In genomic region chr13:95470970-95471369, GRCm38 (mm10) we compare ENCODE assay signal across 11 mouse cellular contexts. TPM values are rescaled to one million over a fixed set of nuclear protein-coding genes. Genes with fewer than 3 reads are reported as not detected.
DNase-seq lines count a peak whose midpoint lies in the region; ATAC-seq and TF ChIP-seq lines count a peak whose summit lies in the region.
"Had no signal": no experiment of that assay in that cellular context is flagged by ENCODE, and none has a peak within 500 bp of the region (broad histone marks: within the 10 kb centered on the region; RNA-seq: fewer than 3 reads in every experiment).

No protein-coding gene starts in this region.

- no peak overlapping the region for H3K9ac ChIP-seq in embryonic facial prominence, embryonic 11.5 days (replicated peaks; ENCODE audit: low read length)
- H3K9ac ChIP-seq in liver, embryonic 14.5 days (replicated peaks): no peak overlapping the region
- H3K9ac ChIP-seq in liver, embryonic 12.5 days: no peak overlapping the region
- H3K9ac ChIP-seq in ES-E14 (ENCODE audit: insufficient read depth, low read depth, low read length, poor library complexity, severe bottlenecking): no peak overlapping the region
- H3K9ac ChIP-seq: neural tube, embryonic 13.5 days had no signal

- TF ChIP-seq EP300 in liver, embryonic 14.5 days (IDR thresholded peaks at IDR 0.05; ENCODE audit: low read depth): no peak

- in situ Hi-C loops in ES-E14 (cut with MboI; ENCODE audit: low sequenced_read_pairs in 2 of 2, unreplicated experiment in 2 of 2): no loop called here

- DNase-seq in embryonic facial prominence, embryonic 11.5 days (ENCODE audit: low spot score): peak; percentile 13
- no peak for DNase-seq in embryonic facial prominence, embryonic 10.5 days (ENCODE audit: low spot score)
- DNase-seq in liver, embryonic 14.5 days (ENCODE audit: low read depth in 3 of 3, low spot score in 3 of 3): no peak
- DNase-seq in ES-E14 (ENCODE audit: low read depth, low spot score): peak; percentile 29
- DNase-seq in cerebellum, adult 11 months: no peak
- DNase-seq in left cerebral cortex, adult 8-10 months (ENCODE audit: low spot score in 2 of 2): no peak
- DNase-seq: adrenal gland, adult 8-10 months had no signal

- H3K9me3 ChIP-seq in embryonic facial prominence, embryonic 11.5 days (replicated peaks; ENCODE audit: control insufficient read depth, low read length): no peaks in the 10 kb centered on the region
- no peaks in the 10 kb centered on the region for H3K9me3 ChIP-seq in embryonic facial prominence, embryonic 10.5 days
- no peaks in the 10 kb centered on the region for H3K9me3 ChIP-seq in liver, embryonic 14.5 days (ENCODE audit: control insufficient read depth, low read length)
- H3K9me3 ChIP-seq in liver, embryonic 12.5 days (replicated peaks): 0 out of 2 replicates have a peak, but pooled peaks cover 5% of the 10 kb centered on the region
- no peaks in the 10 kb centered on the region for H3K9me3 ChIP-seq in ES-E14 (ENCODE audit: control insufficient read depth, insufficient read depth, low read depth, low read length)
- H3K9me3 ChIP-seq: limb, embryonic 10.5 days; neural tube, embryonic 13.5 days had no signal

- TF ChIP-seq CTCF in liver, embryonic 14.5 days (IDR thresholded peaks at IDR 0.05; ENCODE audit: low read depth): peak; percentile 67

- WGBS in embryonic facial prominence, embryonic 11.5 days: 83% methylated on average over 2 of the region's 2 CpGs
- WGBS in embryonic facial prominence, embryonic 10.5 days: 61% methylated on average over 2 of the region's 2 CpGs
- WGBS in liver, embryonic 14.5 days (ENCODE audit: insufficient replicate concordance): 50% methylated on average over 2 of the region's 2 CpGs
- 55% methylated on average over 2 of the region's 2 CpGs for WGBS in liver, embryonic 12.5 days (ENCODE audit: insufficient replicate concordance)

- no peak overlapping the region for H3K4me2 ChIP-seq in embryonic facial prominence, embryonic 11.5 days (ENCODE audit: low read depth, low read length)
- H3K4me2 ChIP-seq in liver, embryonic 14.5 days (ENCODE audit: low read depth): no peak overlapping the region
- H3K4me2 ChIP-seq in liver, embryonic 12.5 days: no peak overlapping the region
- H3K4me2 ChIP-seq: neural tube, embryonic 13.5 days had no signal

- no peak overlapping the region for H3K27ac ChIP-seq in embryonic facial prominence, embryonic 11.5 days (replicated peaks; ENCODE audit: low read depth, low read length)
- no peak overlapping the region for H3K27ac ChIP-seq in embryonic facial prominence, embryonic 10.5 days (replicated peaks)
- H3K27ac ChIP-seq in liver, embryonic 14.5 days: no peak overlapping the region
- no peak overlapping the region for H3K27ac ChIP-seq in liver, embryonic 12.5 days
- no peak overlapping the region for H3K27ac ChIP-seq in ES-E14 (ENCODE audit: insufficient read depth, low read depth, low read length, poor library complexity, severe bottlenecking)
- H3K27ac ChIP-seq: limb, embryonic 10.5 days; neural tube, embryonic 13.5 days had no signal

- no peaks in the 10 kb centered on the region for H3K4me1 ChIP-seq in embryonic facial prominence, embryonic 11.5 days (ENCODE audit: control insufficient read depth, insufficient read depth, low read length)
- no peaks in the 10 kb centered on the region for H3K4me1 ChIP-seq in embryonic facial prominence, embryonic 10.5 days
- H3K4me1 ChIP-seq in liver, embryonic 14.5 days (replicated peaks; ENCODE audit: control insufficient read depth in 2 of 2, insufficient read depth in 2 of 2, low read length in 1 of 2): peaks cover 7 to 21% of the 10 kb centered on the region in 2 experiments
- peaks cover 24% of the 10 kb centered on the region for H3K4me1 ChIP-seq in liver, embryonic 12.5 days
- no peaks in the 10 kb centered on the region for H3K4me1 ChIP-seq in ES-E14 (ENCODE audit: control insufficient read depth in 2 of 2, insufficient read depth in 2 of 2, low read length in 2 of 2, poor library complexity in 1 of 2)
- H3K4me1 ChIP-seq: limb, embryonic 10.5 days; neural tube, embryonic 13.5 days had no signal

- no peak for ATAC-seq in embryonic facial prominence, embryonic 11.5 days (replicated peaks; ENCODE audit: insufficient number of reproducible peaks, low FRiP score, low TSS enrichment, low read depth)
- ATAC-seq in liver, embryonic 14.5 days (ENCODE audit: insufficient read depth): no peak
- ATAC-seq in liver, embryonic 12.5 days: no peak
- ATAC-seq in megakaryocyte, adult 5-6 weeks (ENCODE audit: poor library complexity, severe bottlenecking): peak; percentile 64; the same call in 1 of the 2 replicates

- no peaks in the 10 kb centered on the region for H3K27me3 ChIP-seq in embryonic facial prominence, embryonic 11.5 days (ENCODE audit: control insufficient read depth, insufficient read depth, low read length)
- no peaks in the 10 kb centered on the region for H3K27me3 ChIP-seq in embryonic facial prominence, embryonic 10.5 days (replicated peaks; ENCODE audit: low read depth, poor library complexity, severe bottlenecking)
- H3K27me3 ChIP-seq in liver, embryonic 14.5 days (ENCODE audit: control insufficient read depth, insufficient read depth, low read length): no peaks in the 10 kb centered on the region
- peaks cover 19% of the 10 kb centered on the region for H3K27me3 ChIP-seq in liver, embryonic 12.5 days (replicated peaks)
- H3K27me3 ChIP-seq: neural tube, embryonic 13.5 days had no signal

- no peak overlapping the region for H3K4me3 ChIP-seq in embryonic facial prominence, embryonic 11.5 days (ENCODE audit: low read depth, low read length)
- H3K4me3 ChIP-seq in embryonic facial prominence, embryonic 10.5 days: no peak overlapping the region
- H3K4me3 ChIP-seq in liver, embryonic 14.5 days (ENCODE audit: insufficient read depth in 1 of 2, low read depth in 2 of 2, low read length in 2 of 2): no peak overlapping the region
- no peak overlapping the region for H3K4me3 ChIP-seq in liver, embryonic 12.5 days
- no peak overlapping the region for H3K4me3 ChIP-seq in ES-E14 (ENCODE audit: insufficient read depth in 1 of 2, low read depth in 1 of 2, low read length in 2 of 2, poor library complexity in 1 of 2, severe bottlenecking in 1 of 2)
- H3K4me3 ChIP-seq: limb, embryonic 10.5 days; neural tube, embryonic 13.5 days had no signal

- no peaks in the 10 kb centered on the region for H3K36me3 ChIP-seq in embryonic facial prominence, embryonic 11.5 days (replicated peaks; ENCODE audit: control insufficient read depth, insufficient read depth, low read depth, low read length)
- no peaks in the 10 kb centered on the region for H3K36me3 ChIP-seq in embryonic facial prominence, embryonic 10.5 days (replicated peaks)
- no peaks in the 10 kb centered on the region for H3K36me3 ChIP-seq in liver, embryonic 14.5 days (replicated peaks; ENCODE audit: control insufficient read depth, insufficient read depth, low read depth)
- H3K36me3 ChIP-seq in liver, embryonic 12.5 days: no peaks in the 10 kb centered on the region
- no peaks in the 10 kb centered on the region for H3K36me3 ChIP-seq in ES-E14 (ENCODE audit: control insufficient read depth, insufficient read depth, low read length, poor library complexity, severe bottlenecking)
- H3K36me3 ChIP-seq: limb, embryonic 10.5 days; neural tube, embryonic 13.5 days had no signal

TF ChIP-seq in ES-E14, 5 proteins besides CTCF, POLR2A, EP300 and RAD21:
- TF ChIP-seq MAFK (IDR thresholded peaks at IDR 0.05; ENCODE audit: insufficient read depth, low read depth, low read length) (no peak), HCFC1 (IDR thresholded peaks at IDR 0.05; ENCODE audit: borderline replicate concordance, insufficient read depth, low read length) (no peak), ZC3H11A (IDR thresholded peaks at IDR 0.05; ENCODE audit: borderline replicate concordance, low read depth, low read length) (no peak), CHD2 (IDR thresholded peaks at IDR 0.05; ENCODE audit: low read depth, low read length) (no peak), ZNF384 (IDR thresholded peaks at IDR 0.05; ENCODE audit: low read depth, low read length) (no peak)

RNA-seq across cellular contexts. Expression of gene S100z, which starts 7.6 kb away (rescaled TPM):
- polyA plus RNA-seq in embryonic facial prominence, embryonic 11.5 days (2014; fragmentation: Nextera tagmentation; extraction: Ambion mirVana): 1.9 and 2.1 TPM in 2 replicates
- 0.60 TPM in 1 of 2 replicates, not detected in the other for polyA plus RNA-seq in embryonic facial prominence, embryonic 10.5 days (2016; fragmentation: Nextera tagmentation; extraction: Ambion mirVana)
- not detected in 2 replicates for polyA plus RNA-seq in liver, embryonic 14.5 days (2012; rRNA removed)
- polyA plus RNA-seq in liver, embryonic 14.5 days (2014; fragmentation: Nextera tagmentation; extraction: Ambion mirVana): not detected in 2 replicates
- not detected in 2 replicates for polyA plus RNA-seq in liver, embryonic 12.5 days (2016; fragmentation: Nextera tagmentation; extraction: Ambion mirVana)
- total RNA-seq in ES-E14 (2012; rRNA removed): not detected in 2 replicates
- total RNA-seq in megakaryocyte, adult 5-6 weeks (2015): not detected in 2 replicates
- total RNA-seq in megakaryocyte, adult 5-6 weeks (2017): not detected in 2 replicates
- total RNA-seq in left cerebral cortex, adult 8-10 months (2022): not detected
- total RNA-seq: adrenal gland, adult 8-10 months had no signal
- polyA plus RNA-seq: limb, embryonic 10.5 days; neural tube, embryonic 13.5 days had no signal

RNA-seq across cellular contexts. Expression of gene Crhbp, which starts 26.2 kb away (rescaled TPM):
- 2.0 and 5.3 TPM in 2 replicates for polyA plus RNA-seq in embryonic facial prominence, embryonic 11.5 days (2014; fragmentation: Nextera tagmentation; extraction: Ambion mirVana)
- polyA plus RNA-seq in embryonic facial prominence, embryonic 10.5 days (2016; fragmentation: Nextera tagmentation; extraction: Ambion mirVana): 0.80 and 1.4 TPM in 2 replicates
- 0.04 and 0.05 TPM in 2 replicates for polyA plus RNA-seq in liver, embryonic 14.5 days (2012; rRNA removed)
- polyA plus RNA-seq in liver, embryonic 14.5 days (2014; fragmentation: Nextera tagmentation; extraction: Ambion mirVana): not detected in 2 replicates
- polyA plus RNA-seq in liver, embryonic 12.5 days (2016; fragmentation: Nextera tagmentation; extraction: Ambion mirVana): not detected in 2 replicates
- 0.49 and 0.53 TPM in 2 replicates for total RNA-seq in ES-E14 (2012; rRNA removed)
- not detected in 2 replicates for total RNA-seq in megakaryocyte, adult 5-6 weeks (2015)
- total RNA-seq in megakaryocyte, adult 5-6 weeks (2017): not detected in 2 replicates
- 10 to 100 TPM; 18.4 to 24.3 (median 20.9) TPM for total RNA-seq in left cerebral cortex, adult 8-10 months (2022)
- total RNA-seq: adrenal gland, adult 8-10 months had no signal

RNA-seq across cellular contexts. Expression of gene F2rl1, which starts 54.1 kb away (rescaled TPM):
- polyA plus RNA-seq in embryonic facial prominence, embryonic 11.5 days (2014; fragmentation: Nextera tagmentation; extraction: Ambion mirVana): 0.38 and 0.45 TPM in 2 replicates
- 0.15 and 0.19 TPM in 2 replicates for polyA plus RNA-seq in embryonic facial prominence, embryonic 10.5 days (2016; fragmentation: Nextera tagmentation; extraction: Ambion mirVana)
- 0.71 and 0.84 TPM in 2 replicates for polyA plus RNA-seq in liver, embryonic 14.5 days (2012; rRNA removed)
- 0.30 and 0.67 TPM in 2 replicates for polyA plus RNA-seq in liver, embryonic 14.5 days (2014; fragmentation: Nextera tagmentation; extraction: Ambion mirVana)
- 0.07 and 0.12 TPM in 2 replicates for polyA plus RNA-seq in liver, embryonic 12.5 days (2016; fragmentation: Nextera tagmentation; extraction: Ambion mirVana)
- total RNA-seq in ES-E14 (2012; rRNA removed): 51.7 and 107 TPM in 2 replicates
- 0.14 TPM in 1 of 2 replicates, not detected in the other for total RNA-seq in megakaryocyte, adult 5-6 weeks (2015)
- total RNA-seq in megakaryocyte, adult 5-6 weeks (2017): 0.33 and 0.61 TPM in 2 replicates
- under 1 TPM; 0.13 to 0.44 (median 0.26) TPM for total RNA-seq in left cerebral cortex, adult 8-10 months (2022)
- polyA plus RNA-seq: limb, embryonic 10.5 days; neural tube, embryonic 13.5 days had no signal

Comparison
In these comparisons a context has a peak if more than half of its experiments do, and no peak if none do; other contexts are left out.
1. DNase-seq: peak in embryonic facial prominence, embryonic 11.5 days (single experiment) and ES-E14 (single experiment); none in embryonic facial prominence, embryonic 10.5 days (single experiment), liver, embryonic 14.5 days (0 of 3), cerebellum, adult 11 months (single experiment) and left cerebral cortex, adult 8-10 months (0 of 2).